Mouse (Mus musculus): ENCODE results near the gene Bend5.

Gene Bend5

GRCm38 (mm10) chr4:111442435-111443238 is 27.8 kb downstream of the Bend5 start:
- DNase-seq (ENCODE audit: low read depth) = no peak

- no peak for DNase-seq (ENCODE audit: low read depth)
Observed at GRCm38 (mm10) chr4:111443906-111444615, 29.3 kb downstream of the Bend5 start.

- no peak for DNase-seq (ENCODE audit: low read depth)
Observed at GRCm38 (mm10) chr4:111444616-111445160, 29.9 kb downstream of the Bend5 start.

GRCm38 (mm10) chr4:111447918-111448317 is 33.1 kb downstream of the Bend5 start:
- no peak for DNase-seq (ENCODE audit: low read depth)

GRCm38 (mm10) chr4:111448586-111448985 is 33.8 kb downstream of the Bend5 start:
- DNase-seq (ENCODE audit: low read depth) = no peak

- DNase-seq (ENCODE audit: low read depth) = no peak
Observed at GRCm38 (mm10) chr4:111449442-111450199, 34.8 kb downstream of the Bend5 start.

- no peak for DNase-seq (ENCODE audit: low read depth)
Observed at GRCm38 (mm10) chr4:111451283-111451918, 36.6 kb downstream of the Bend5 start.

- DNase-seq (ENCODE audit: low read depth) = no peak
Observed at GRCm38 (mm10) chr4:111452192-111452591, 37.4 kb downstream of the Bend5 start.

- no peak for DNase-seq (ENCODE audit: low read depth)
Observed at GRCm38 (mm10) chr4:111453275-111453674, 38.5 kb downstream of the Bend5 start.

GRCm38 (mm10) chr4:111455621-111456020 is 40.8 kb downstream of the Bend5 start:
- no peak for DNase-seq (ENCODE audit: low read depth)

GRCm38 (mm10) chr4:111457568-111457967 is 42.8 kb downstream of the Bend5 start:
- no peak for DNase-seq (ENCODE audit: low read depth)

GRCm38 (mm10) chr4:111467293-111467773 is 52.5 kb downstream of the Bend5 start:
- no peak for DNase-seq (ENCODE audit: low read depth)

- DNase-seq (ENCODE audit: low read depth) = no peak
Observed at GRCm38 (mm10) chr4:111467796-111468195, 53.0 kb downstream of the Bend5 start.

- no peak for DNase-seq (ENCODE audit: low read depth)
Observed at GRCm38 (mm10) chr4:111469847-111470246, 55.0 kb downstream of the Bend5 start.

- no peak for DNase-seq (ENCODE audit: low read depth)
Observed at GRCm38 (mm10) chr4:111471726-111472125, 56.9 kb downstream of the Bend5 start.

GRCm38 (mm10) chr4:111472511-111472910 is 57.7 kb downstream of the Bend5 start:
- DNase-seq (ENCODE audit: low read depth) = no peak

- DNase-seq (ENCODE audit: low read depth) = no peak
Observed at GRCm38 (mm10) chr4:111473014-111473413, 58.2 kb downstream of the Bend5 start.

GRCm38 (mm10) chr4:111475374-111475971 is 60.7 kb downstream of the Bend5 start:
- DNase-seq (ENCODE audit: low read depth) = no peak

- DNase-seq (ENCODE audit: low read depth) = no peak
Observed at GRCm38 (mm10) chr4:111477507-111477906, 62.7 kb downstream of the Bend5 start.

GRCm38 (mm10) chr4:111483499-111483898 is 68.7 kb downstream of the Bend5 start:
- DNase-seq (ENCODE audit: low read depth) = no peak

- DNase-seq (ENCODE audit: low read depth) = no peak
Observed at GRCm38 (mm10) chr4:111485189-111485588, 70.4 kb downstream of the Bend5 start.

Data from c-Kit-positive CD71-positive TER-119-negative erythroid progenitor cells, embryonic 14.5 days (primary cell).